Mouse (Mus musculus): ENCODE results near the gene Nkiras2. TPM values are rescaled to one million over a fixed set of nuclear protein-coding genes. Genes with fewer than 3 reads are reported as not detected.
A peak's percentile ranks its signal among the peaks of the same experiment; 100 is the strongest.

The Nkiras2 gene
- polyA plus RNA-seq (2012; rRNA removed): 111 and 119 TPM in 2 replicates

DNA sequence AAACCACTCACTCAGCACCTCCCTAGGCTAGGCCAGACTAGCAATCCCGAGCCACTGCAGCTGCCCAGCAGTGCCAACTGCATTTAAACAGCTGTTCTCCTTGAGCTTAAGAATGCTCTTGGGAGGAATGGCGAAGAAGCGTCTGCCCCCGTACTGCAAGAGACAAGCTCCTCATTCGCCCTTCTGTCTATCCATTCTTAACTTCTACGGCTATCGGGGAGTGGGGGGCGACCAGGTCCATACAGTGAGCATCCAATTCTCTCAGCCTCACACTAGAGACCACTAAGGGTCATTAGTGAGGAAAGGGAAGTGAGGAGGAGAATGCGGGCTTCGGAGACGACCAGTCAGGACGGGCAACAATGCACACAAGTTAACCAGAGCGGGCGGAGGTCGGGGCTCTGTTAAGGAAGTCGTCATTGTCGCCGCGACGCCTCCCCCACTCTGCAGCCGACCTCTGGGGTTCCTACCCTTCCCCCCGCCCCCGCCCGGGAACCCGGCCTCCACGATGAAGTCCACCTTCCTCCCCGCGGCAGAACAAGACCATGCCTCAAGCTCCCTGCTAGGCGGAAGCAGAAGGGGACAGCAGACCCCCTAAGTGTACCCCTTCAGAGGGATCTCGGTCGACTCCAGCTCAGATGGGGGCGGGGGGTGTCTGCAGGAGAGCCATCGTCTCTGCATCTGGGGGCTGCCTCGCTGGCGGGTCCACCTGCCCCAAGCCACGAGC is at the start of gene Nkiras2:
Gene Nkiras2, plus strand, starts transcription at position 484 of the 724 bp plus-strand sequence.
- peak; percentile 82 for DNase-seq (ENCODE audit: low read depth)
- no peak for TF ChIP-seq CTCF (IDR thresholded peaks at IDR 0.05; ENCODE audit: borderline replicate concordance, extremely low read depth, insufficient read depth, insufficient read length)
- no peak for TF ChIP-seq POLR2A (IDR thresholded peaks at IDR 0.05; ENCODE audit: borderline replicate concordance, extremely low read depth, insufficient read depth, insufficient read length, poor library complexity, severe bottlenecking)

DNA sequence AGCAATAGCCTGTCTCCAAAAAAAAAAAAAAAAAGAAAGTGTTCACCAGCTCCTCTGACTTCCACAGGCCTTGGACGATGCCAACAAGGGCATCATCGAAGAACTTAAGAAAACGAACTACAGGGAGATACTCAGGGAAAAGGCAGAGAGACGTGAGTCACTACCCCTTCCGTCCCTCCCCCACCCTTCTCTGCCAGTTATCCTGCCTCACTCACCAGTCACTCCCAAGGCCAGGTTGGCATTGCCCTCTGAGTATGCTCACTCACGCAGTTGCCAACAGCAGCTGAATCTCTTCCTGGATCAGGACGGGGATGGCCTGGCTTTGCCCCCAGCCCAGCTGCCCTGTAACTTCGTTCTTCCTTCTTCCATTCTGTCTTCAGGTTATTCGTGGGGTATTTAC is 49.3 kb upstream of the Nkiras2 start:
- no peak for DNase-seq (ENCODE audit: low read depth)
- no peak for TF ChIP-seq CTCF (IDR thresholded peaks at IDR 0.05; ENCODE audit: borderline replicate concordance, extremely low read depth, insufficient read depth, insufficient read length)
- no peak for TF ChIP-seq POLR2A (IDR thresholded peaks at IDR 0.05; ENCODE audit: borderline replicate concordance, extremely low read depth, insufficient read depth, insufficient read length, poor library complexity, severe bottlenecking)

DNA sequence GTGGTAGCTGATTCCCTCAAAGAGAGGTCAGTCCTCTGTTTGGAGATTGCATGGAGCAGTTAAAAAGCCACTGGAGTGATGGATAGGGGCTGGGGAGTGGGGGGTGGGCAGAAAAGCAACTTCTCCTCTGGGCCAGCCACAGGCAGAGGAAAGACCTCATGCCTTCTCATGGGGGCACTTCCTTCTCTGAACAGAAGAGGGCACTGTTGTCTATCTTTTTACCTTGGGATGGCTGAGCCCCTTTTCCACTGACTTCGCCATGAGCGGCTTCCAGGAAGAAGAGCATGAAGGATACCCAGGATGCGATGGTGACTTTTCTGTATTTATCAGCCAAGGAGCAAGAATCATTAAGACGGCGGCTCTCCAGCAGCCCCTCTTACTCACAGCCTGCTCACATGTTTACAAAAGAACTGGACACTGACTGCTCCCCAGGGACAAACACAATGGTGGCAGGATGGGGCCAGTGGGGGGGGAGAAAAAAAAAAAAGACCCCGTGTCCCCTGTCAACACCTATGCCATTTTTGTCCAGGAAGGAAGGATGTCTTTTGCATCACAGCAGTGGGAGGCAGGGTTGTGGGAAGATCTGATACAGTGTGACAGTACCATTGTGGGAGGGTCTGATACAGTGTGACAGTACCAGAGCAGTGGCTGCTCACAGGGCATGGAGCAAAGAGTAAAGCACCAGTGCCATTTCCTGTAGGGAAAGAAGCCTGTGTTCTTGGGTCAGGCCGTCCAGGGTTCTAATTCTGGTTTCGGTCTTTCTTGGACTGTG is 48.4 kb upstream of the Nkiras2 start:
- no peak for TF ChIP-seq POLR2A (IDR thresholded peaks at IDR 0.05; ENCODE audit: borderline replicate concordance, extremely low read depth, insufficient read depth, insufficient read length, poor library complexity, severe bottlenecking)
- TF ChIP-seq CTCF (IDR thresholded peaks at IDR 0.05; ENCODE audit: borderline replicate concordance, extremely low read depth, insufficient read depth, insufficient read length): peak; percentile 93
- peak; percentile 88 for DNase-seq (ENCODE audit: low read depth)

DNA sequence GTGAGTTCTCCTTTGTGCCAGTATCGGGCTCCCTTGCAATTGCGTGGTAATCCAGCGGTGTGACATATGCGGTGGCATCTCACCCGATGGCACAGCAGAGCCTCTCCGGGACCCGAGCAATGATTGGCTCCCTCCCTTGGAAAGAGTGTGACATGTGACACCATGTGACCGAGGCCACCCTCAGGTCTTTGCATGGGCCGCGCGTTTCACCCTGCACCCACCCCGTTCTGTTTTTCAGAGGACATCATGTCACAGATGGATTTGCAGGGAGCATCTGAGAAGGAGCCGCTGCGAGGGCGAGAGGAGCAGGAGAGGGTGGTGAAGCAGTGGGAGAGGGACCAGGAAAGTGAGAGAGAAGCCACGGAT is 47.9 kb upstream of the Nkiras2 start:
- peak; percentile 33 for DNase-seq (ENCODE audit: low read depth)
- TF ChIP-seq POLR2A (IDR thresholded peaks at IDR 0.05; ENCODE audit: borderline replicate concordance, extremely low read depth, insufficient read depth, insufficient read length, poor library complexity, severe bottlenecking) (no peak), CTCF (IDR thresholded peaks at IDR 0.05; ENCODE audit: borderline replicate concordance, extremely low read depth, insufficient read depth, insufficient read length) (no peak)

DNA sequence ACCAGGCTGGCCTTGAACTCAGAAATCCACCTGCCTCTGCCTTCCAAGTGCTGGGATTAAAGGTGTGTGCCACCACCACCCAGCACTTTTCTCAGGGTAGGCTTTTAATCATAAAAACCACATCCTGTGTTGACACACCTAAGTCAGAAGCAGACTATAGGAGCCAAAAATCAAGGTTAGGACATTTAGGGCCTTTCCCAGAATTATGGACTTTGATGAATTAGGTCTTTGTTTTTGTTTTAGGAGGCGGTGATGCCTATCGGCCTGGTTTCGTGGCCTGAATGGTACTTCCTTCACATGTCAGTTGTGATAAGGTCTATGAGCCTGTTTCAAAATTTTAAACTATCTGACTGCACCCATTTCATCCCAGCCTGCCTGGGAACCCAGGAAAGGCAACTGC is 44.9 kb upstream of the Nkiras2 start:
- no peak for DNase-seq (ENCODE audit: low read depth)

DNA sequence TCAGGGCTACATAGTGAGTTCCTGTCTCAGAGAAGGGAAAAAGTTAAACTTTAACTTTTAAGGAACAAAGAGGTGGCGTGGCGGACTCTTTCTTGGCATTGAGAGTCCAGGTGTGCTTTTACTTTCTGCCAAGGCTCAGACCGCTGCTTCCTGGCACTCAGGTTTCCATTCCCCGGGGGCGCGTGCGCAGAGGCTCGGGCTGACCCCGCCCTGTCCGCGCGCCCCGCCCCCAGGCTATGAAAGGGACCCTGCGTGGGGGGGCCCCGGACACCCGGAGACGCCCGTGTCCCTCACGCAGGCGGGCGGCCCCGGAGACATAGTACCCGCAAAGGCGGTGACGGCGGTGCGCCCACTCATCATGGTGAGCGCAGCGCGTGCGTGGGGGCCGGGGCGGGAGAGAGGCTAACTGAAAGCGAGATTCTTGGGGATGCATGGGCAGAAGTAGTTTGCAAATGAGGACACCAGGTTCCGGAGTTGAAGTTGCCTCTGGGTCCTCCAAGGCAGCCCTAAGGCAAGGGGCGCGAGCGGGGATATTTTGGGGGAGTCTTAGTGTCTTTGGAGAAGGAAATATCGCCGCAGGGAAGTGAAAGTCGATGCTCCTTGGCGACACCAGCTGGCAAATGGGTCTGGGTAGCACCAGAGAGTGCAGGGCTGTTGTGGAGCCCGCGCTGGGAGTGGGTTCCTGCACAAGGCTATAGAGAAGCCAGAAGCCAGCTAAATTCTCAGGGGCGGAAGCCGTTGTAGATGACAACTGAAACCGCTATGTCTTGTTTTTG is 44.1 kb upstream of the Nkiras2 start, which contains the start of gene Cnp:
Gene Cnp, plus strand, starts transcription at position 197 of the 776 bp plus-strand sequence.
- TF ChIP-seq CTCF (IDR thresholded peaks at IDR 0.05; ENCODE audit: borderline replicate concordance, extremely low read depth, insufficient read depth, insufficient read length) (no peak), POLR2A (IDR thresholded peaks at IDR 0.05; ENCODE audit: borderline replicate concordance, extremely low read depth, insufficient read depth, insufficient read length, poor library complexity, severe bottlenecking) (0 out of 2 replicates have a peak, but pooled peaks have one; percentile 6)
- DNase-seq (ENCODE audit: low read depth): peak; percentile 72

More for the DNA sequence above, 44.9 kb upstream of the Nkiras2 start:
- TF ChIP-seq CTCF (IDR thresholded peaks at IDR 0.05; ENCODE audit: borderline replicate concordance, extremely low read depth, insufficient read depth, insufficient read length) (no peak), POLR2A (IDR thresholded peaks at IDR 0.05; ENCODE audit: borderline replicate concordance, extremely low read depth, insufficient read depth, insufficient read length, poor library complexity, severe bottlenecking) (no peak)

DNA sequence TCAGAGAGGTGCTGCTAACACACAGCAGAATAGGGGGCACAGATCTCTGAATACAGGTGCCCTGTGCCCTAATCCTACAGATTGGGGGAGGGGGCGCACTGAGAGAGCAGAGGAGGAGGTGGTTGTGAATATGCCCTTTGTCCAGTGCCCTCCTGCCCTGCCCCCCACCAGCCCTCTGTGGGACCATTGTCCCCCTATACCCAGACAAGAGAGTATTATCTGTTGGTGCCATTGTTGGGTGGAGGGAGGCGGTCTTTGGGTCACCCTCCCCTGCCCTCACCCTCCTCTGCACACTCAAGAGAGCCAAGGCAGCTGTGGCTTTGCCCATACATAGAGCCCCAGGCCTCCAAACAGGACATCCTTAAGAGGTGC is 43.6 kb upstream of the Nkiras2 start:
- DNase-seq (ENCODE audit: low read depth): no peak
- TF ChIP-seq POLR2A (IDR thresholded peaks at IDR 0.05; ENCODE audit: borderline replicate concordance, extremely low read depth, insufficient read depth, insufficient read length, poor library complexity, severe bottlenecking) (no peak), CTCF (IDR thresholded peaks at IDR 0.05; ENCODE audit: borderline replicate concordance, extremely low read depth, insufficient read depth, insufficient read length) (no peak)

DNA sequence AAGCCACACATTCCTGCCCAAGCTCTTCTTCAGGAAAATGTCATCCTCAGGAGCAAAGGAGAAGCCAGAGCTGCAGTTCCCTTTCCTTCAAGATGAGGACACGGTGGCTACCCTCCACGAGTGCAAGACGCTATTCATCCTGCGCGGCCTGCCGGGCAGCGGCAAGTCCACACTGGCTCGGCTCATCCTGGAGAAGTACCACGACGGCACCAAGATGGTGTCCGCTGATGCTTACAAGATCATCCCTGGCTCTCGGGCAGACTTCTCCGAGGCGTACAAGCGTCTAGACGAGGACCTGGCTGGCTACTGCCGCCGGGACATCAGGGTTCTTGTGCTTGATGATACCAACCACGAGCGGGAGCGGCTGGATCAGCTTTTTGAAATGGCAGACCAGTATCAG is 42.8 kb upstream of the Nkiras2 start:
- TF ChIP-seq POLR2A (IDR thresholded peaks at IDR 0.05; ENCODE audit: borderline replicate concordance, extremely low read depth, insufficient read depth, insufficient read length, poor library complexity, severe bottlenecking) (no peak), CTCF (IDR thresholded peaks at IDR 0.05; ENCODE audit: borderline replicate concordance, extremely low read depth, insufficient read depth, insufficient read length) (no peak)
- DNase-seq (ENCODE audit: low read depth): no peak

DNA sequence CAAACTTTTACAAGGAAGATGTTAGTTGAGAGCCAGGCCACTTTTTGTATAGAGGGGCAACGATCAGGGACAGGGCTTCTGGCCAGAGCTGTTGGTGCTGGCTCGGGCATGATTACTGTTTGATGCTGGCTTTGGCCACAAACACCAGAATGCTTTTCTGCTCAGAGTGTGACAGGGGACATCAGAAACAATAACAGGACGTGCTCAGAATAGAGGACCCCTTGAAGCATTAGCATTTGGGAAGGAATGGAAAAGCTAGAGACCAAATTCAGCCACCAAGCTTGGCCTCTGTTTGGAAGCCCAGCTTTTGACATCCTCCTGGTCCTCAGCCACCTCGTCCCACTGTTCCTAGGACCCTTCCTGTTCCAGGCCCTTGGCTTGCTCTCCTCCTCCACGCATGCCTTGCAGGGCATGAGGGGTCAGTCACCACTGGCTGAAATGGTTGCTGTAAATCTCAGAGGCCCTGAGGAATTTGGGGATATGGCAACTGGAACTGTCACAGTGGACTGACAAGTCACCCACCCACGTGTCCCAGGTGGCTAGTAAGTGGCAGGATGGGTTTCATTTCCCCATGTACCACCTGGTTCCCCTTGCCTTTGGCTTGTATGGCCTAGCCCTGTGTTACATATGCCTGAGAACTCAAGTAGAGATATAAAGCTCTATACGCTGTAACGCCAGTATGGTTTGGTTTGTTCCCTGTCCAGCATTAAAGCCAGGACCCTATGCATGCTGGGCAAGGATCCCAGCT is 41.0 kb upstream of the Nkiras2 start:
- no peak for DNase-seq (ENCODE audit: low read depth)
- no peak for TF ChIP-seq CTCF (IDR thresholded peaks at IDR 0.05; ENCODE audit: borderline replicate concordance, extremely low read depth, insufficient read depth, insufficient read length)

DNA sequence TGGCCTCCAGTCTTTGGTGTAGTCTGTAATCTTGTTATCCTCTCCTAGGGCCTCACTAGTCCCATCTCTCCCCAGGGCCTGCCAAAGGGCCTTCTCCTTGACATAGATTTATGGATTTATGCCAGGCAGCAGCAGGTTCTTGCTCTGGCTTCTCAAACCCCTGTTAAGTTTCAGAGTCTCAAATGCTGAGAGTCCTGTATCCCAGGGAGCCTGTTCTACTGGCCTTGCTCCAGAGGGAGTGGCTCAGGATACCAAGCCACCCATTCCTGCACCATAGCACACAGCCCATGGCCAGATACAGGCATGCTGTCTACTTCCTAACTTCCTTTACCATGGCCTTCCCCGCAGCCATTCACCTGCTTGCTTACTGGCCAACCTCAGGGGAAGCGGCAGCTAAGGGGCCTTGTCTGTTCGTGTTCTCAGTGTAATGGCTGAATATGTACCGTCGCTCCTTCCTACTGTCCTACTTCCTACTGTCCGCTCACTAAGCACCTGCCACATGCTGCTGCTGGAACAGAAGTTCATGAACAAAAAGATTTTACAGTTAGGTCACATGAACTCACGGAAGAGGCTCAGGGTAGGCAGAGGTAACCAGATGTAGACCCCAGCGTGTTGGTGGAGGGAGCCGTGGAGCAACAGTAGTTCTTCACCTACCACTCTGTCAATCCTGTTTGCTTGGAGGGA is 39.8 kb upstream of the Nkiras2 start:
- no peak for DNase-seq (ENCODE audit: low read depth)
- TF ChIP-seq POLR2A (IDR thresholded peaks at IDR 0.05; ENCODE audit: borderline replicate concordance, extremely low read depth, insufficient read depth, insufficient read length, poor library complexity, severe bottlenecking) (no peak), CTCF (IDR thresholded peaks at IDR 0.05; ENCODE audit: borderline replicate concordance, extremely low read depth, insufficient read depth, insufficient read length) (no peak)
